Mouse (Mus musculus) heart, postnatal 0 days (tissue): Measurements from ENCODE around the gene Slc9b2. TPM values are rescaled to one million over a fixed set of nuclear protein-coding genes. Genes with fewer than 3 reads are reported as not detected.

ENCODE experiments used
- ATAC-seq: fragments of 200-750 bp; cut with Nextera tagmentation; 2 replicates; pipeline ENCODE4 v1.8.0; 2017; ENCODE audit warnings: low read depth, moderate number of reproducible peaks, moderate library complexity; ENCODE audit not compliant: insufficient read depth
- DNase-seq: peaks from one replicate; pipeline ENCODE4 v3.0.0-alpha.2; 2016; ENCODE audit warnings: low spot score
- H3K27ac ChIP-seq: fragments of 300-500 bp; sonication (generic); 2 replicates; pipeline ENCODE4 v1.5.1; 2014; ENCODE audit warnings: low read depth, mild to moderate bottlenecking
- H3K27me3 ChIP-seq: fragments of 300-500 bp; sonication (generic); 2 replicates; pipeline ENCODE4 v1.6.1; 2014; ENCODE audit warnings: low read length, mixed read lengths; ENCODE audit not compliant: control insufficient read depth, insufficient read depth
- H3K36me3 ChIP-seq: fragments of 300-500 bp; sonication (generic); replicated peaks from 2 replicates; pipeline ENCODE4 v1.6.1; 2014; ENCODE audit warnings: low read length, mixed read lengths; ENCODE audit not compliant: control insufficient read depth, insufficient read depth
- H3K4me1 ChIP-seq: fragments of 300-500 bp; sonication (generic); 2 replicates; pipeline ENCODE4 v1.6.1; 2014; ENCODE audit warnings: antibody characterized with exemption; ENCODE audit not compliant: control insufficient read depth, insufficient read depth
- H3K4me2 ChIP-seq: fragments of 300-500 bp; sonication (generic); 2 replicates; pipeline ENCODE4 v1.6.1; 2014; ENCODE audit warnings: low read depth, mild to moderate bottlenecking, low read length, moderate library complexity
- H3K4me3 ChIP-seq: fragments of 300-500 bp; sonication (generic); 2 replicates; pipeline ENCODE4 v1.5.1; 2014; ENCODE audit warnings: low read depth, low read length
- H3K9ac ChIP-seq: fragments of 300-500 bp; sonication (generic); replicated peaks from 2 replicates; pipeline ENCODE4 v1.6.1; 2014; ENCODE audit warnings: low read depth, low read length, mixed read lengths
- H3K9me3 ChIP-seq: fragments of 300-500 bp; sonication (generic); replicated peaks from 2 replicates; pipeline ENCODE4 v1.6.1; 2016; ENCODE audit warnings: low read length; ENCODE audit not compliant: control insufficient read depth
- CTCF ChIP-seq: IDR thresholded peaks from 2 replicates; pipeline ENCODE4 v1.5.1; 2016; ENCODE audit warnings: antibody characterized with exemption, control low read depth, low read depth
- EP300 ChIP-seq: IDR thresholded peaks from 2 replicates; pipeline ENCODE4 v1.6.1; 2016; ENCODE audit warnings: antibody characterized with exemption, low read depth
- WGBS: fragments of 180-500 bp; shearing (Covaris S2); extraction: QIAGEN DNeasy Blood & Tissue Kit; methylation state at CpG from one replicate; pipeline ENCODE4 v1.1.7; 2014; 5-methylcytosine and 5-hydroxymethylcytosine counted together
- polyA plus RNA-seq: library from polyadenylated mRNA; unstranded; fragments of >200 nt; fragmentation: Nextera tagmentation; extraction: Ambion mirVana; gene quantifications from 2 replicates; pipeline ENCODE4 v1.2.1, GENCODE M21; 2015
- total RNA-seq: library from RNA; depleted of rRNA; stranded (reverse); fragments of >200 nt; gene quantifications from 2 replicates; pipeline ENCODE4 v1.2.3, GENCODE M21; 2014; ENCODE audit warnings: low replicate concordance; rRNA removed

Slc9b2 gene
- total and polyA plus RNA-seq, 2 experiments from 2014 or later: 0.11 TPM; not detected in 1

DNA sequence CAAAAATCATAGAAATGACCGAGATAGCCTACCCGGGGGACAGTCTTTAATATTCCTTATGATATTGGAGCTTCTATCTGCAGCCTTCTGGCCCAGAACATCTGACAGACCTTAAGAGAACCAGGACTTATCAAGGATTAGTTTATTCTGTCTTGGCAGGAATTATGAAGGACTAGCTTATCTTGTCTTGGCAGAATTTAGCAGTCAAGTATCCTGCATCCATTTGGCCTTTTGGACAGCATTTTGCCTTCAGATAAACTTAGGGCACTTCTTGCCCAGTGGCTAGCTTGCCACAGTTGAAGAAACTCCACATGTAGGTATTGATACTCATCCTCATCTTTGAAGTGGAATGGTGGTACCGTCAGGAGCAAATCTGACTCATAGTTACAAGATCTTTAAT lies 44.4 kb downstream of the Slc9b2 start:
- no peak overlapping the region for H3K9ac ChIP-seq
- WGBS: 89% methylated on average over 3 of the region's 3 CpGs
- no peak overlapping the region for H3K4me3 ChIP-seq
- no peaks in the 10 kb centered on the region for H3K27me3 ChIP-seq
- H3K36me3 ChIP-seq: no peaks in the 10 kb centered on the region
- H3K4me2 ChIP-seq: no peak overlapping the region
- no peak for DNase-seq
- no peak for ATAC-seq
- H3K27ac ChIP-seq: no peak overlapping the region
- H3K4me1 ChIP-seq: no peaks in the 10 kb centered on the region
- TF ChIP-seq EP300: no peak
- no peak for TF ChIP-seq CTCF
- H3K9me3 ChIP-seq: no peaks in the 10 kb centered on the region

DNA sequence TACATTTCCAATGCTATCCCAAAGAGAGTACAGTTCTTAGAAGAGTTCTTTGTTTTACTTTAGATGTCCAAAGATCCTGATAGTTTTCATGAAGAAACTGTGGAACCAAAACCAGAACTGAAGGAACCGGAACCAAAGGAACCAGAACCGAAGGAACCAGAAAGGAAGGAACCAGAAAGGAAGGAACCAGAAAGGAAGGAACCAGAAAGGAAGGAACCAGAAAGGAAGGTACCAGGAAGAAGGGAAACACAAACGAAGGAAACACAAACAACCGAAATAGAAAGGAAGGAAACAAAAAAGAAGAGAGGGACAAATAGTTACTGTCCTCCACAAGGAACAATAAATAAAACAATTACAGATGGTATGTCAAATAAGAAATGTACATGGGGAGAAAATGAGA lies 49.9 kb downstream of the Slc9b2 start:
- H3K4me3 ChIP-seq: no peak overlapping the region
- H3K9ac ChIP-seq: no peak overlapping the region
- H3K27me3 ChIP-seq: no peaks in the 10 kb centered on the region
- no peak for ATAC-seq
- no peak overlapping the region for H3K27ac ChIP-seq
- no peak for TF ChIP-seq EP300
- no peak for TF ChIP-seq CTCF
- no peak overlapping the region for H3K4me2 ChIP-seq
- no peaks in the 10 kb centered on the region for H3K4me1 ChIP-seq
- 82% methylated on average over 4 of the region's 4 CpGs for WGBS
- DNase-seq: no peak
- no peaks in the 10 kb centered on the region for H3K9me3 ChIP-seq
- H3K36me3 ChIP-seq: no peaks in the 10 kb centered on the region

DNA sequence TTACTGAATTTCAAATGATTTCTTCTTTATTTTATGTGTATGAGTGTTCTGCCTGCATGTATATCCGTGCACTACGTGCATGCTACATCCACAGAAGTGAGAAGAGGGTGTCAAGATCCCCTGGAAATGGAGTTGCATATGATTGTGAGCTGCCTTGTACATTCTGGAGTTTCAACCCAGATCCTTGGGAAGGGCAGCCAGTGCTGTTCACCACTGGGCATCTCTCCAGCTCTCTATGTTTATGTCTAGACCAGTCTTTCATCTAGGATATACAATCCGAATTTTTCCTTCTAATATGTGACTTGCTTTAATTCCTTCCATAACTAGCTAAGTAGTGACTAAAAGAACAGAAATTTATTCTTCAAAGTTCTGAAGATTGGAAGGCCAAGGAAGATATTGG lies 68.3 kb downstream of the Slc9b2 start:
- no peak overlapping the region for H3K4me3 ChIP-seq
- H3K27me3 ChIP-seq: no peaks in the 10 kb centered on the region
- no peaks in the 10 kb centered on the region for H3K4me1 ChIP-seq
- H3K9me3 ChIP-seq: no peaks in the 10 kb centered on the region
- TF ChIP-seq CTCF (no peak), EP300 (no peak)
- no peak for DNase-seq
- no peak overlapping the region for H3K27ac ChIP-seq
- no peaks in the 10 kb centered on the region for H3K36me3 ChIP-seq
- no peak overlapping the region for H3K9ac ChIP-seq
- whole genome bisulfite sequencing: 69% methylated on average over 3 of the region's 3 CpGs
- ATAC-seq: no peak
- H3K4me2 ChIP-seq: no peak overlapping the region

DNA sequence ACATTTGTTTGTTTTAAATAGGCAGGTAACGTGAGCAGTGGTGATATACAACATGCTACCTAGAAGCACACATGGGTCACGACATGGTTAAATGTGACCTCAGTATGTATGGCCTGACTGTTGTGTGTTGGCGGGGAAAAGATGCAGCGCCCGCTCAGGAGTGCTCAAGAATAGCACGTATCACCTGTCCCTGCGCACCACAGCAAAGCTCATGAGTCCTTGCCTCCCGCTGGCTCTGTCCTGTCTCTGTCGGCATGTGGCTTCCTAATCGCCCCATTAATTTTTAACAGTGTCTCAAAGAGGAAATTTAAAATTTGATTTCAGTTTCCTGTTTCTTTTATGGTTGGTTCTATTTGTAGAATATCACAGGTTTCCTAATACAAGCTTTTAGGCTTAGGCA lies 69.9 kb downstream of the Slc9b2 start:
- no peak for ATAC-seq
- H3K4me2 ChIP-seq: no peak overlapping the region
- no peak overlapping the region for H3K9ac ChIP-seq
- no peaks in the 10 kb centered on the region for H3K27me3 ChIP-seq
- WGBS: 83% methylated on average over 10 of the region's 10 CpGs
- DNase-seq: no peak
- H3K27ac ChIP-seq: no peak overlapping the region
- no peaks in the 10 kb centered on the region for H3K36me3 ChIP-seq
- no peaks in the 10 kb centered on the region for H3K4me1 ChIP-seq
- TF ChIP-seq CTCF: no peak
- TF ChIP-seq EP300: no peak
- H3K4me3 ChIP-seq: no peak overlapping the region
- no peaks in the 10 kb centered on the region for H3K9me3 ChIP-seq

DNA sequence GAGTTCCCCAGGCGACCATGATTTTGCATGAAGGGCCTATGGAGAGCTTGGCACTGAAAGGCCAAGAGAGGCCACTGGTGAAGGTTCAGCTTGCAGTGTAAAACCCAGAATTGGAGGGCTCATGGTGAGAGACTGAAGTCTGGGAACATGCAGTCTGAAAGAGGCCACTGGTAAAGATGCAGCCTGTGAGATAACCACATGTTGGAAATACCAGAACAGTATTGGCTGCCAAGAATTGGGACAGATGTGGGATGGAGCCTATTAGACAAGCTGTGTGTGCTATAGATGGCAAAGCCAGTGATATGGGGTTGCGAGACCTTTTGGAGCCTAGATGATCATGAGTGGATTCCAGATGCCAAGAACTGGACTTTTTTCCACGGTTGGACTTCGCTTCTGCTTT lies 72.4 kb downstream of the Slc9b2 start:
- no peaks in the 10 kb centered on the region for H3K36me3 ChIP-seq
- H3K9ac ChIP-seq: no peak overlapping the region
- H3K27ac ChIP-seq: no peak overlapping the region
- no peak overlapping the region for H3K4me2 ChIP-seq
- TF ChIP-seq CTCF (no peak), EP300 (no peak)
- no peaks in the 10 kb centered on the region for H3K27me3 ChIP-seq
- ATAC-seq (no peak), DNase-seq (no peak)
- no peaks in the 10 kb centered on the region for H3K9me3 ChIP-seq
- no peak overlapping the region for H3K4me3 ChIP-seq
- H3K4me1 ChIP-seq: no peaks in the 10 kb centered on the region
- 87% methylated on average over 4 of the region's 4 CpGs for WGBS

DNA sequence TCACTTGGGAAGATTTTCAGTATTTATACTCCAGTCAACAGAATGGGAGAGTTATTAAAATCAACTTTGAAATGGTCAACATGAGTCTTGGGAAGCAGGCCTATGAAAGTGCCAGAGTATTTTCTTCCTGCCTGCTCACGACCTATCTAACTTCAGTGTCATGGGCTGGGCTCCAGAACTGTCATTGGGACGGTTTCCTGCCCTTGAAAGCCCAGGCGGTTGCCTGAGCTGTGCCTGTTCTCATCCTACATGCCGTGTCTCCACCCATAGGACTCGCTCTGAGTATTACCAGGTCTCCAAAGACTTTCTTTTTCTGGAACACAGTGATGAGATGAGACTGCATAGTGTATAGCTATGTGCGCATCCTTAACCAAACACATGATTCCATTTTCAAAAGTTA lies 85.7 kb downstream of the Slc9b2 start:
- no peak overlapping the region for H3K9ac ChIP-seq
- DNase-seq: no peak
- no peaks in the 10 kb centered on the region for H3K27me3 ChIP-seq
- no peak for ATAC-seq
- H3K4me1 ChIP-seq: no peaks in the 10 kb centered on the region
- no peak overlapping the region for H3K4me3 ChIP-seq
- H3K36me3 ChIP-seq: no peaks in the 10 kb centered on the region
- H3K9me3 ChIP-seq: no peaks in the 10 kb centered on the region
- TF ChIP-seq EP300: no peak
- no peak for TF ChIP-seq CTCF
- H3K4me2 ChIP-seq: no peak overlapping the region
- WGBS: 31% methylated on average over 6 of the region's 6 CpGs
- H3K27ac ChIP-seq: no peak overlapping the region

Other genes starting within 250 kb of the Slc9b2 start
- gene Cenpe, start 95.2 kb upstream of the Slc9b2 start, total RNA-seq: 2.4 and 6.0 TPM in 2 replicates
- 4.9 and 5.5 TPM in 2 replicates for gene Cenpe, start 95.2 kb upstream of the Slc9b2 start, polyA plus RNA-seq
- 3.2 TPM in 1 of 2 replicates, not detected in the other for gene Bdh2, start 26.5 kb upstream of the Slc9b2 start, total RNA-seq
- gene Bdh2, start 26.5 kb upstream of the Slc9b2 start, polyA plus RNA-seq: 2.7 TPM in 2 replicates
- not detected in 2 replicates for gene Slc9b1, start 40.3 kb downstream of the Slc9b2 start, total RNA-seq
- 0.20 TPM in 1 of 2 replicates, not detected in the other for gene Slc9b1, start 40.3 kb downstream of the Slc9b2 start, polyA plus RNA-seq
- gene Cisd2, start 116.2 kb downstream of the Slc9b2 start, total RNA-seq: 20.7 and 20.8 TPM in 2 replicates
- 43.0 and 48.2 TPM in 2 replicates for gene Cisd2, start 116.2 kb downstream of the Slc9b2 start, polyA plus RNA-seq
- 944 and 1,112 TPM in 2 replicates for gene Ube2d3, start 130.4 kb downstream of the Slc9b2 start, total RNA-seq
- 419 and 429 TPM in 2 replicates for gene Ube2d3, start 130.4 kb downstream of the Slc9b2 start, polyA plus RNA-seq
- 30.1 and 36.0 TPM in 2 replicates for gene Manba, start 177.9 kb downstream of the Slc9b2 start, total RNA-seq
- 19.8 and 20.6 TPM in 2 replicates for gene Manba, start 177.9 kb downstream of the Slc9b2 start, polyA plus RNA-seq